ENCODE assay signal across 31 mouse cellular contexts in the genomic region with DNA sequence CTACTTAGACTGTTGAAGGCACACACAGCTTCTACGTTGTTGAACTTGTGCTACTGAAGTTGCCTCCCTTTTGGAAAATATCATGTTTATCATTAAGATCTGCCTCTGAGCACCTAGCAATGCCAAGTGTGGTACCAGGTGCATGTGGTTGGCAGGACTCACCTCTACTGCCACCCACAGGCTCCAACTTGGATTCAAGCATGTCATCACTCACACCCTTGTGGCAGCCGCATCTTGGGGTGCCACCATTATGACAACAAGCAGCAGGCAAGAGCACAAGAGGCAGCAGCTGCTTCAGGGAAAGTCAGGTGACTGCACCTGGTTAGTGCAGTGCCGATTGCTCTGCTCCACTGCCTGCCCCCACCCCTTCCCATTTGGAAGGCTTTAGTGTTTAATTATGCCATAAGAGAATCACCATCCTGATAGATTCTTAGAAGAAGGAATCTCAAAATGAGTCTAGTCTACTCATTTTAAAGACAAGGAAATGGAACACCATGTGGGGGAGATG.
A peak's percentile ranks its signal among the peaks of the same experiment; 100 is the strongest.
DNase-seq lines count a peak whose midpoint lies in the region; ATAC-seq and TF ChIP-seq lines count a peak whose summit lies in the region.
"Had no signal": no experiment of that assay in that cellular context is flagged by ENCODE, and none has a peak within 500 bp of the region (broad histone marks: within the 10 kb centered on the region; RNA-seq: fewer than 3 reads in every experiment).

No protein-coding gene starts in this region.

- TF ChIP-seq CTCF in liver, embryonic 14.5 days (IDR thresholded peaks at IDR 0.05; ENCODE audit: low read depth), result 0 out of 2 replicates have a peak, but pooled peaks have one; percentile 4
- no peak for TF ChIP-seq CTCF in liver, postnatal 0 days (IDR thresholded peaks at IDR 0.05; ENCODE audit: low read depth)

- no peak overlapping the region for H3K27ac ChIP-seq in heart, embryonic 12.5 days (ENCODE audit: poor library complexity, severe bottlenecking)
- H3K27ac ChIP-seq in liver, embryonic 14.5 days, result no peak overlapping the region
- no peak overlapping the region for H3K27ac ChIP-seq in liver, postnatal 0 days (ENCODE audit: low read depth)
- no peak overlapping the region for H3K27ac ChIP-seq in neural tube, embryonic 15.5 days (replicated peaks)
- H3K27ac ChIP-seq: embryonic facial prominence, embryonic 10.5 days; embryonic facial prominence, embryonic 15.5 days; hindbrain, embryonic 14.5 days; layer of hippocampus, adult 2 months; left cerebral cortex, adult 2 months; limb, embryonic 12.5 days; midbrain, embryonic 12.5 days had no signal

- no peak for ATAC-seq in heart, embryonic 12.5 days (ENCODE audit: insufficient number of reproducible peaks, low FRiP score)
- ATAC-seq in liver, embryonic 14.5 days (ENCODE audit: insufficient read depth), result no peak
- ATAC-seq in liver, postnatal 0 days, result no peak
- no peak for ATAC-seq in neural tube, embryonic 15.5 days (ENCODE audit: low FRiP score)
- ATAC-seq: forebrain, embryonic 14.5 days; lung, postnatal 0 days had no signal

- 0 out of 2 replicates have a peak, but pooled peaks cover 2% of the 10 kb centered on the region for H3K9me3 ChIP-seq in heart, embryonic 12.5 days (replicated peaks)
- no peaks in the 10 kb centered on the region for H3K9me3 ChIP-seq in liver, embryonic 14.5 days (ENCODE audit: control insufficient read depth, low read length)
- no peaks in the 10 kb centered on the region for H3K9me3 ChIP-seq in liver, postnatal 0 days (ENCODE audit: low read length)
- no peaks in the 10 kb centered on the region for H3K9me3 ChIP-seq in neural tube, embryonic 15.5 days (replicated peaks)
- H3K9me3 ChIP-seq: embryonic facial prominence, embryonic 15.5 days; midbrain, embryonic 12.5 days had no signal

- no peak for TF ChIP-seq EP300 in liver, embryonic 14.5 days (IDR thresholded peaks at IDR 0.05; ENCODE audit: low read depth)
- TF ChIP-seq EP300 in liver, postnatal 0 days (IDR thresholded peaks at IDR 0.05; ENCODE audit: low read depth), result no peak

- peaks cover 10% of the 10 kb centered on the region; the same call in 1 of the 2 replicates for H3K4me1 ChIP-seq in heart, embryonic 12.5 days (replicated peaks)
- no peaks in the 10 kb centered on the region for H3K4me1 ChIP-seq in liver, embryonic 14.5 days (replicated peaks; ENCODE audit: control insufficient read depth in 2 of 2, insufficient read depth in 2 of 2, low read length in 1 of 2)
- H3K4me1 ChIP-seq in liver, postnatal 0 days (ENCODE audit: insufficient read depth), result 0 out of 2 replicates have a peak, but pooled peaks cover 3% of the 10 kb centered on the region
- no peaks in the 10 kb centered on the region for H3K4me1 ChIP-seq in neural tube, embryonic 15.5 days
- H3K4me1 ChIP-seq: embryonic facial prominence, embryonic 10.5 days; embryonic facial prominence, embryonic 15.5 days; limb, embryonic 12.5 days; midbrain, embryonic 12.5 days had no signal

- H3K9ac ChIP-seq in heart, embryonic 12.5 days, result no peak overlapping the region
- H3K9ac ChIP-seq in liver, embryonic 14.5 days (replicated peaks), result no peak overlapping the region
- no peak overlapping the region for H3K9ac ChIP-seq in liver, postnatal 0 days (replicated peaks)
- no peak overlapping the region for H3K9ac ChIP-seq in neural tube, embryonic 15.5 days (replicated peaks)
- H3K9ac ChIP-seq: embryonic facial prominence, embryonic 15.5 days; hindbrain, embryonic 14.5 days; limb, embryonic 12.5 days; midbrain, embryonic 12.5 days had no signal

- no peak overlapping the region for H3K4me3 ChIP-seq in heart, embryonic 12.5 days
- H3K4me3 ChIP-seq in liver, embryonic 14.5 days (ENCODE audit: insufficient read depth in 1 of 2, low read depth in 2 of 2, low read length in 2 of 2), result no peak overlapping the region
- no peak overlapping the region for H3K4me3 ChIP-seq in liver, postnatal 0 days (ENCODE audit: low read depth, low read length)
- no peak overlapping the region for H3K4me3 ChIP-seq in neural tube, embryonic 15.5 days (replicated peaks)
- H3K4me3 ChIP-seq: embryonic facial prominence, embryonic 10.5 days; embryonic facial prominence, embryonic 15.5 days; layer of hippocampus, adult 2 months; left cerebral cortex, adult 2 months; limb, embryonic 12.5 days; megakaryocyte, embryonic 14.5 days; midbrain, embryonic 12.5 days had no signal

- no peaks in the 10 kb centered on the region for H3K27me3 ChIP-seq in heart, embryonic 12.5 days (replicated peaks)
- no peaks in the 10 kb centered on the region for H3K27me3 ChIP-seq in liver, embryonic 14.5 days (ENCODE audit: control insufficient read depth, insufficient read depth, low read length)
- no peaks in the 10 kb centered on the region for H3K27me3 ChIP-seq in liver, postnatal 0 days (ENCODE audit: insufficient read depth, low read length)
- H3K27me3 ChIP-seq in neural tube, embryonic 15.5 days (replicated peaks), result no peaks in the 10 kb centered on the region
- H3K27me3 ChIP-seq: embryonic facial prominence, embryonic 15.5 days; limb, embryonic 12.5 days; megakaryocyte, embryonic 14.5 days had no signal

- no peak overlapping the region for H3K4me2 ChIP-seq in heart, embryonic 12.5 days
- no peak overlapping the region for H3K4me2 ChIP-seq in liver, embryonic 14.5 days (ENCODE audit: low read depth)
- no peak overlapping the region for H3K4me2 ChIP-seq in liver, postnatal 0 days (ENCODE audit: low read depth, low read length)
- H3K4me2 ChIP-seq in neural tube, embryonic 15.5 days, result no peak overlapping the region
- H3K4me2 ChIP-seq: embryonic facial prominence, embryonic 15.5 days; heart, embryonic 11.5 days; hindbrain, embryonic 14.5 days; limb, embryonic 12.5 days; midbrain, embryonic 12.5 days had no signal

- 72% methylated on average over 3 of the region's 3 CpGs for WGBS in heart, embryonic 12.5 days
- WGBS in liver, embryonic 14.5 days (ENCODE audit: insufficient replicate concordance), result 64% methylated on average over 3 of the region's 3 CpGs
- WGBS in liver, postnatal 0 days (ENCODE audit: insufficient replicate concordance), result 73% methylated on average over 3 of the region's 3 CpGs
- 75% methylated on average over 3 of the region's 3 CpGs for WGBS in neural tube, embryonic 15.5 days

- DNase-seq in heart, adult 11 months, result peak; percentile 77
- no peak for DNase-seq in liver, embryonic 14.5 days (ENCODE audit: low read depth in 3 of 3, low spot score in 3 of 3)
- no peak for DNase-seq in liver, postnatal 0 days
- peak; percentile 83 for DNase-seq in thymus, postnatal 0 days (ENCODE audit: low spot score)
- peak; percentile 71 for DNase-seq in thymus, postnatal 4 days
- DNase-seq in testis, postnatal 10 days (ENCODE audit: low spot score), result no peak
- DNase-seq: adrenal gland, adult 8-10 months; cerebellum, adult 2 months; cerebellum, postnatal 14 days; gastrocnemius, postnatal 25 days; heart, adult 18-20 months; heart, postnatal 4 days; kidney, adult 11 months; kidney, postnatal 25 days; lung, adult 18-20 months; lung, postnatal 4 days; right cerebral cortex, postnatal 25 days; spleen, adult 18-20 months had no signal

- H3K36me3 ChIP-seq in heart, embryonic 12.5 days, result no peaks in the 10 kb centered on the region
- H3K36me3 ChIP-seq in liver, embryonic 14.5 days (replicated peaks; ENCODE audit: control insufficient read depth, insufficient read depth, low read depth), result no peaks in the 10 kb centered on the region
- H3K36me3 ChIP-seq in liver, postnatal 0 days (replicated peaks; ENCODE audit: insufficient read depth, low read length), result no peaks in the 10 kb centered on the region
- H3K36me3 ChIP-seq in neural tube, embryonic 15.5 days, result no peaks in the 10 kb centered on the region
- H3K36me3 ChIP-seq: embryonic facial prominence, embryonic 10.5 days; embryonic facial prominence, embryonic 15.5 days; limb, embryonic 12.5 days; midbrain, embryonic 12.5 days had no signal

Comparison
In these comparisons a context has a peak if more than half of its experiments do, and no peak if none do; other contexts are left out.
1. DNase-seq: peak in heart, adult 11 months (single experiment), thymus, postnatal 0 days (single experiment) and thymus, postnatal 4 days (single experiment); none in liver, embryonic 14.5 days (0 of 3), liver, postnatal 0 days (single experiment) and testis, postnatal 10 days (single experiment).